Mouse (Mus musculus): ENCODE data around the gene Adgrb3.
"Not testable (repeated sequence)": the region's sequence is repeated elsewhere in the genome, so short reads cannot be mapped to it uniquely, and the experiment has no call there.

Gene Adgrb3

GRCm38 (mm10) chr1:25085616-25086372, 743.7 kb downstream of the Adgrb3 start:
- no peak for DNase-seq

DNA sequence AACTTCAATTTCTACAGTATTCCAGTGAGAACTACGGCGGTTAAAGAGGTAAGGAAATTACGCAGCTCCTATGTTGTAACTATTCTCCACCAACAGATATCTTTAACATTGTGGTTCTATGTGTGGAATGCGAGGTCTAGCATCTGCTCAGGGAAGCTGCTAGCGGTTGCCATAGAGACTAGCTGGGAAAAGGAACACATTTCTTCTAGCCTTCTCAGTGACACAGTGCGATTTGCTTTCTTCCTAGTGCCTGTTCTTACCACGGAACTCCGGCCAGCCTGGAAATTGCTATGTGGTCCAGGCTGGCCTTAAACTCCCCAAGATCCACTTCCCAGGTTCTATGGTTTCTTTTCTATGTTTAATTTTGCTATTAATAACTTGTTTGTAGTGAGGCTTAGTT, 747.1 kb downstream of the Adgrb3 start:
- no peak for DNase-seq

DNA sequence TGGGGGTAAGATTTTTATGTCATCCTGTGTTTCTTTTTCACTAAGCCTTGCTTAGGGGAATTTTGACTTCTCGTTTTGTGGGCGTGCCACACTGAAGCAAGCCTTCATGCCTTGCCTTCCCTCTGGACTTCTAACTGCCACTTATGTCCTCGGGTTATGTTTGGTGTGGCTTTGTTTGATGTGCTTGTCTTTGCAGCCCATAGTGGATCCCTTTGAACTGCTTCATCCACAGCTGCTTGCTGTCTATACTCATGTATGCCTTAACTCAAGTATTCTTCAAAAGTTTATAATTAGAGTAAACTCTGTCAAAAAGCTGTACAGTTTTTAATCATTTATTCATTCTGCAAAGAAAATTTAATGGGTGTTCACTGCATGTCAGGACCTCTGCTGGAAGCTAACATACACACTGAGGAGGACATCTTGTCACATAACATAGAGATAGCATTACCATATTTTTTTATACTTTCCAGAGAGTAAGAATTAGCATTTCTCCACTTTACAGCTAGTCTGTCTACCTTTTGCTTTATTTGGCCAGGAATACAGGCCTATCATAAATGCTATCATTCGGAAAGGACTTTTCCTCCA, 748.1 kb downstream of the Adgrb3 start:
- DNase-seq = no peak

DNA sequence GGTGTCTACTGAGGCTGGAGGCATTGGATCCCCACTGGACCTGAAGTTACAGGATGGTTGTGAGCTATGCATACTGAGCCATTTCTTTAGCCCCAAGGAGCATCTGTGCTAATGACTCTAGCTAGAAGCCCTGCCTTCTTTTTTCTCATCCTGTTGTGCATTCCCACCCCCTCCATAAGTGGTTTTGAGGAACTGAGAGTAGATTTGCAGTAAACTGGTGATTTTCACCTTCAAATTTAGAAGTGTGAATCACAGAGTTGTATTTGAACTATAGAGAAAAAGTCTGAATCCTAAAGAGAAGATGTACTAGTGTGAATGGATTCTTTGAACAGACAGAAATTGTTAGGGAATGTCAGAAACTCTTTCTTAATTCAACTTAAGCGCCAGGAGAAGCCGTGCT, 750.1 kb downstream of the Adgrb3 start:
- no peak for DNase-seq

GRCm38 (mm10) chr1:25075952-25076351, 753.6 kb downstream of the Adgrb3 start:
- no peak for DNase-seq

DNA sequence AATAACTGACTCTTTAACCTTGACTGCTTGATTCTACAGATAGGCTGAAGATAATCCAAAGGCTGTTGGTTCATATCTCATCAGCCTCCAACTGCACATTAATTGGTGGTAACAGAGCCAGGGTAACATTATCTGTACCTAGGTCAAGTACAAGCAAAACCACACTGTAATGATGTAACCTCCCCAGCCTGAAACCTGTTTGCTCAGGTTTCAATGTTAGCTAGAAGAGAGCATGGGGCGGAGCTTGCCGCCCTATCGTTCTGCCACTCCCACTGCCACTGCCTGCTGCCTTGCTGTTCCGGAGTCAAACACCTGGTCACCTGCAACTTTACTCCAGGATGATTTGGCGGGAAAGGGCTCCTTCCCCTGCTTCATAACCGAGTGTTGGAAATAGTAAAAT, 765.5 kb downstream of the Adgrb3 start:
- no peak for DNase-seq

GRCm38 (mm10) chr1:25060935-25061334, 768.6 kb downstream of the Adgrb3 start:
- DNase-seq = no peak

DNA sequence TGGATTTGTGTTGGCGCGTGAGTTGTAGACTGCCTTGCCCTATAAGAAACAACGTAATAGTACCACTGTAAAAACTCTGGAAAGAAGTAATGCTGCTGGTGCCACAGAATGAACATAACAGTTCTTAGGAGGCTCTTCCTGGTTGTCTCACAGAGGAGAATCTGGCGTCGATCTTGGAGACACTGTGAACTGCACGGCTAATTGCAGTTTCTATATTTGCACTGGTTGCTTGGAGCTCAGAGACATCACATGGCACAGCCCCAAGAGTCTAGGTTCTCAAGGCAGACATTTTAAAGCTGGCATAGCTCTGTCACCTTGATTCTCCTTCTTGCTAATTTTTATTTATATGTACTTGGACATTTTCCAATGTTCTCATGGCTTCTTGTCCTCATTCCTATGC, 769.3 kb downstream of the Adgrb3 start:
- DNase-seq = no peak

- DNase-seq = no peak
These were observed 771.9 kb downstream of the Adgrb3 start for GRCm38 (mm10) chr1:25057656-25058055.

DNA sequence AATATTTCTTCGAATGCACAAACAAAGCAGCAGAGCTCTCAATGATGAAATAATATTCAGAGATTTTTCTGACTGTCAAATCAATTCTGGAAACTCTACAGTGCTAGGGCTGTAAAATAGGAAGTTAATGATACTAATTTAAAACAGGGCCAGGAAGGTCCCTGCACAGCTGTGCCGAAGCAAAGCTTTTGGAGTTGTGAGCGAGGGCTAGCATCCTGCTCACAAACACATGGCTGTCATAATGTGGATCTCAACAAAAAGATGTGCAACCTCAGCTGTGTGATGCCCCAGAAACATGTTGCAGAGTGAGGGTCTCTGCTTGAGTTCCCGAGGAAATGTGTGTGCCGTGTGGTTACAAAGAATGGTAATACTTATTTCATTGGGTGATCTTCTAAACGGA, 772.3 kb downstream of the Adgrb3 start:
- DNase-seq = no peak

- DNase-seq = no peak
These were observed 787.4 kb downstream of the Adgrb3 start for GRCm38 (mm10) chr1:25042091-25042490.

DNA sequence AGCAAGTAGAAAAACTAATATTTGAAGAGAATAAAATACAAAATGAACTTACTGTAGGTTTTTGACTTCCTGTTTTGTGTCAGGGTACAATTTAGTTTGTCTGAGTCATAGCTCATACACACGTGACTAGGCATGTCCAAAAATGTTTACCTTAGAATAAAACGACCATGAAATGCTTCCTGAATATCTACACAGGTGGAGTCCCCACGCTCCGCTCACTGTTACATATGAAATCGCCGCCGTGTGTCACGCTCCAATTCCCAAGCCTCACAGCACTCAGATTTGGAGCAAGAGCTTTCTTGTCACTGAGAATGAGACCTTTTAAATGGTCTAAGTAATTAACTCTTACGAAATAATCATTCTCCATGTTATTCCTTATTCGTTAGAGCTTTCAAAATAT, 795.3 kb downstream of the Adgrb3 start:
- DNase-seq = no peak

- DNase-seq = no peak
These were observed 796.1 kb downstream of the Adgrb3 start for GRCm38 (mm10) chr1:25033155-25034095.

GRCm38 (mm10) chr1:25023156-25023555, 806.4 kb downstream of the Adgrb3 start:
- no peak for DNase-seq

- DNase-seq = not testable (repeated sequence)
These were observed 811.7 kb downstream of the Adgrb3 start for GRCm38 (mm10) chr1:25017851-25018250.

All from B cell, adult 2 months (primary cell).